In genomic region chr11:59135051-59135820, GRCm38 (mm10) we compare ENCODE assay signal across 10 mouse cellular contexts. TPM values are rescaled to one million over a fixed set of nuclear protein-coding genes. Genes with fewer than 3 reads are reported as not detected.
DNase-seq lines count a peak whose midpoint lies in the region; ATAC-seq and TF ChIP-seq lines count a peak whose summit lies in the region.
"Had no signal": no experiment of that assay in that cellular context is flagged by ENCODE, and none has a peak within 500 bp of the region (broad histone marks: within the 10 kb centered on the region; RNA-seq: fewer than 3 reads in every experiment).

No protein-coding gene starts in this region.

- H3K27me3 ChIP-seq in testis, adult 2 months (ENCODE audit: control insufficient read depth, insufficient read depth, low read length) = no peaks in the 10 kb centered on the region
- H3K27me3 ChIP-seq in limb, embryonic 15.5 days = peaks cover 77% of the 10 kb centered on the region
- H3K27me3 ChIP-seq in thymus, adult 2 months (ENCODE audit: control insufficient read depth, insufficient read depth, low read length) = peaks cover 7% of the 10 kb centered on the region; the same call in 1 of the 2 replicates

- no peaks in the 10 kb centered on the region for H3K9me3 ChIP-seq in limb, embryonic 15.5 days

- no peaks in the 10 kb centered on the region for H3K36me3 ChIP-seq in testis, adult 2 months (ENCODE audit: control insufficient read depth, insufficient read depth, low read length)
- H3K36me3 ChIP-seq in limb, embryonic 15.5 days = no peaks in the 10 kb centered on the region
- H3K36me3 ChIP-seq in thymus, adult 2 months (ENCODE audit: control insufficient read depth, insufficient read depth, low read length) = no peaks in the 10 kb centered on the region

- no peak for ATAC-seq in limb, embryonic 15.5 days (ENCODE audit: insufficient number of reproducible peaks, low FRiP score, low TSS enrichment, low read depth)

- peak; percentile 5 for DNase-seq in embryo, embryonic 11 days
- no peak for DNase-seq in embryo, embryonic 9.5 days (ENCODE audit: extremely low spot score)
- DNase-seq in testis, postnatal 10 days (ENCODE audit: low spot score) = no peak
- DNase-seq in testis, postnatal 14 days (ENCODE audit: low spot score) = peak; percentile 57
- no peak for DNase-seq in urinary bladder, postnatal 4 days (ENCODE audit: low spot score in 2 of 2)
- no peak for DNase-seq in thymus, adult 2 months
- DNase-seq: adrenal gland, postnatal 25 days had no signal

- no peak for TF ChIP-seq CTCF in testis, adult 2 months (IDR thresholded peaks at IDR 0.05; ENCODE audit: control insufficient read depth, insufficient read depth, insufficient replicate concordance, low read depth, low read length)
- no peak for TF ChIP-seq CTCF in thymus, adult 2 months (IDR thresholded peaks at IDR 0.05; ENCODE audit: borderline replicate concordance, control insufficient read depth, extremely low read depth, insufficient read depth, low read length, poor library complexity)

- H3K4me3 ChIP-seq in testis, adult 2 months (ENCODE audit: control insufficient read depth, low read depth, low read length) = peak overlapping the region; percentile 56
- peak overlapping the region; percentile 21 for H3K4me3 ChIP-seq in limb, embryonic 15.5 days
- no peak overlapping the region for H3K4me3 ChIP-seq in thymus, adult 2 months (ENCODE audit: control insufficient read depth, insufficient read depth, low read length)

- H3K4me1 ChIP-seq in testis, adult 2 months (ENCODE audit: control insufficient read depth, insufficient read depth, low read length) = peaks cover 16% of the 10 kb centered on the region
- peaks cover 16% of the 10 kb centered on the region for H3K4me1 ChIP-seq in limb, embryonic 15.5 days
- no peaks in the 10 kb centered on the region for H3K4me1 ChIP-seq in thymus, adult 2 months (replicated peaks; ENCODE audit: control insufficient read depth, insufficient read depth, low read length)

- peak overlapping the region; percentile 26 for H3K4me2 ChIP-seq in limb, embryonic 15.5 days

- no peak overlapping the region for H3K27ac ChIP-seq in testis, adult 2 months (ENCODE audit: control insufficient read depth, insufficient read depth, low read depth, low read length)
- H3K27ac ChIP-seq in limb, embryonic 15.5 days = no peak overlapping the region
- no peak overlapping the region for H3K27ac ChIP-seq in thymus, adult 2 months (ENCODE audit: control insufficient read depth, insufficient read depth, low read length)
- H3K27ac ChIP-seq: macrophage had no signal

- no peak overlapping the region for H3K9ac ChIP-seq in limb, embryonic 15.5 days

- TF ChIP-seq POLR2A in testis, adult 2 months (IDR thresholded peaks at IDR 0.05; ENCODE audit: control insufficient read depth, low read depth, low read length) = no peak
- TF ChIP-seq POLR2A in thymus, adult 2 months (IDR thresholded peaks at IDR 0.05; ENCODE audit: control insufficient read depth, extremely low read depth, insufficient read depth, low read length, poor library complexity) = no peak

- 8% methylated on average over 55 of the region's 55 CpGs for WGBS in limb, embryonic 15.5 days
- WGBS in thymus, adult 2 months = 12% methylated on average over 55 of the region's 55 CpGs

RNA-seq across cellular contexts. Expression of gene Obscn, which starts 1.0 kb away (rescaled TPM):
- polyA plus RNA-seq in testis, adult 2 months (2012; rRNA removed) = 1.9 and 2.8 TPM in 2 replicates
- polyA plus RNA-seq in limb, embryonic 15.5 days (2015; fragmentation: Nextera tagmentation; extraction: Ambion mirVana) = 2.2 and 4.5 TPM in 2 replicates
- polyA plus RNA-seq in thymus, adult 2 months (2012; rRNA removed) = 2.4 and 14.5 TPM in 2 replicates

RNA-seq across cellular contexts. Expression of gene Iba57, which starts 28.3 kb away (rescaled TPM):
- polyA plus RNA-seq in testis, adult 2 months (2012; rRNA removed) = 9.4 and 10.3 TPM in 2 replicates
- 4.1 and 4.4 TPM in 2 replicates for polyA plus RNA-seq in limb, embryonic 15.5 days (2015; fragmentation: Nextera tagmentation; extraction: Ambion mirVana)
- 7.2 and 8.9 TPM in 2 replicates for polyA plus RNA-seq in thymus, adult 2 months (2012; rRNA removed)

RNA-seq across cellular contexts. Expression of gene Gjc2, which starts 47.8 kb away (rescaled TPM):
- polyA plus RNA-seq in testis, adult 2 months (2012; rRNA removed) = 2.1 and 2.7 TPM in 2 replicates
- 0.32 and 0.58 TPM in 2 replicates for polyA plus RNA-seq in limb, embryonic 15.5 days (2015; fragmentation: Nextera tagmentation; extraction: Ambion mirVana)
- polyA plus RNA-seq in thymus, adult 2 months (2012; rRNA removed) = 0.23 and 0.66 TPM in 2 replicates
- polyA plus RNA-seq: macrophage had no signal

RNA-seq across cellular contexts. Expression of gene Guk1, which starts 56.8 kb away (rescaled TPM):
- 168 and 188 TPM in 2 replicates for polyA plus RNA-seq in testis, adult 2 months (2012; rRNA removed)
- 122 and 124 TPM in 2 replicates for polyA plus RNA-seq in limb, embryonic 15.5 days (2015; fragmentation: Nextera tagmentation; extraction: Ambion mirVana)
- 56.8 and 79.8 TPM in 2 replicates for polyA plus RNA-seq in thymus, adult 2 months (2012; rRNA removed)

Comparison
In these comparisons a context has a peak if more than half of its experiments do, and no peak if none do; other contexts are left out.
1. DNase-seq: peak in embryo, embryonic 11 days (single experiment) and testis, postnatal 14 days (single experiment); none in embryo, embryonic 9.5 days (single experiment), testis, postnatal 10 days (single experiment), urinary bladder, postnatal 4 days (0 of 2) and thymus, adult 2 months (single experiment).